Mouse (Mus musculus) cerebellum, adult 8-10 months (tissue): Measurements from ENCODE around the gene Fahd1.

Source experiments
- DNase-seq: peaks from one replicate; pipeline ENCODE4 v3.0.0; 2022

Gene Fahd1

DNA sequence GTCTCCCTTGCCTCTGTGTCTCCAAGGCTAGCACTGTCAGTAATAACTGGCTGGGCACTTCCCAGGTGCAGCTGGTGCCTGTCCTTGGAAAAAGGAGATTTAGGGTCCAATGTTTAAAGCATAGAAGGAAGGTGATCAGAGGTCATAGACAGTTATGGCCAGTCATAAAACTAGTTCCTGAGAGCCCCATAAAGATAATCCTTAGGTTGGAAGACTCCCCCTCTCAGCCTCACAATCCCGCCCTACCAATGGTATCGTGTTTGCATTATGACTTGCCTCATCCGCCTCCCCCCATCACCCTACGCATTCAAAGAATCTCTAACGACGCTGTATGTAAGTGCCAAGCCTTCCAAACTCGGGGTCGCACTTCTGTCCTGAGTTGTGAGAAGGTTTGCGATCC lies 5.6 kb downstream of the Fahd1 start:
- DNase-seq, result no peak

GRCm38 (mm10) chr17:24842631-24843030 lies 7.5 kb downstream of the Fahd1 start:
- no peak for DNase-seq

GRCm38 (mm10) chr17:24841133-24841532 lies 9.0 kb downstream of the Fahd1 start:
- DNase-seq, result no peak

GRCm38 (mm10) chr17:24840341-24840740 lies 9.8 kb downstream of the Fahd1 start:
- no peak for DNase-seq

- no peak for DNase-seq
Observed at GRCm38 (mm10) chr17:24839842-24840241, 10.3 kb downstream of the Fahd1 start, which contains the start of gene Hagh. Gene Hagh, plus strand, starts transcription at chr17:24840143.

DNA sequence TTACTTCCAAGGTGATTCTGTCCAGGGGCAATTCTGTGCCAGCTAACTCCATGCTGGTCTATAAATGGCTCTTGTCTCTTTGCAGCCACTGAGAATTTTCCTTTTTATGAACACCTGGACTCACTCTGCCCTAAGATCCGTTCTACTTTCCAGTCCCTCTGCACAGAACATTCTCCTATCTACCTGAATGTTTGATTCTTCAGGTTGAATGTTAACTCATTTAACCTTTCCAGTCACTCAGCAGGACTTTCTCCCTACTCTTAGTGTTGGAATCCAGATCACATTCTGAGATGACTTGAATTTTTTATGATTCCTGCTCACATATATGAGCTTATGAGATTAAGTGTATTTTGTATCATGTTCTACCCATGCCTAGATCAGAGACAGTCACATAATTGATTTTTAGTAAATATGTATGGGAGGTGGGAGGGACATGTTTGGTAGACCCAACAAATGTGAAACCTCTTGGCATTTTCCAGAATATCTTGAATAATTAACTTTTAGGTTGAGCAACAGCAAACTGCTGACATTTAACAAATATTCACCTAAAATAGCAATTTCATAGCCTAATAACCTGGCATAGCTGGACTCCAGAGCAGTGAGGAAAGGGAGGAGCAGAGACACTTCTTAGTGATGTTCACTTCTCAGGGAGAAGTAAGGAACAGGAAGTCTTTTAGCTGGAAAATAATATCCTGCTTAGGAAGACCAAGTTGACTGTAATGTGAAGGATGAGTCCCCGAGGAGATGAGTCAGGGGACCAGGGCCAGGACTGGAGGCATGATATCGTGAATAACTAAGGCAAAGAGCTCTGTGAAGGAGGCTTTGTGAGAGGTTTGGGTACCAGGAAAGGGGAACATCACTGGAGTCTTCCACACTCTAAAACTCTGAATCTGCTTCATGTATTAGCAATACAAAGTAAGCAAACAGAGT lies 28.5 kb downstream of the Fahd1 start:
- no peak for DNase-seq

- no peak for DNase-seq
Observed at GRCm38 (mm10) chr17:24819469-24819868, 30.7 kb downstream of the Fahd1 start.

GRCm38 (mm10) chr17:24818172-24818571 lies 32.0 kb downstream of the Fahd1 start:
- no peak for DNase-seq

DNA sequence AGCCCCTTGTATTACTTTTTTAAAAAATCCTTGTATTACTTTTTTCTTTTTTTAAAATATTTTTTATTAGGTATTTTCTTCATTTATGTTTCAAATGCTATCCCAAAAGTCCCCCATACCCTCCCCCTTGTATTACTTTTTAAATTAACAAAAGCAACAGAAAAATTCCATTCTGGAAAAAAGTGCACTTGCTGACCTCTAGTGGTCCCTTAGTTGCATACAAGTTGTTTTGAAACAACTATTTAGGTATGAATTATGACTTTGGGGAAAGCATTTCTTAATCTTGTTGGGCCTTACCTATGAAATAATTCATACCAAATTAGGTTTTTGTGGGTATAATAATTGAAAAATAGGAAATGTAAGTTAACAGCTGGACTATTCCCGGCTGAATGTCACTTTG lies 32.7 kb downstream of the Fahd1 start:
- no peak for DNase-seq

- DNase-seq, result no peak
Observed at GRCm38 (mm10) chr17:24815256-24815655, 34.9 kb downstream of the Fahd1 start.

GRCm38 (mm10) chr17:24812215-24812614 lies 37.9 kb downstream of the Fahd1 start:
- no peak for DNase-seq

DNA sequence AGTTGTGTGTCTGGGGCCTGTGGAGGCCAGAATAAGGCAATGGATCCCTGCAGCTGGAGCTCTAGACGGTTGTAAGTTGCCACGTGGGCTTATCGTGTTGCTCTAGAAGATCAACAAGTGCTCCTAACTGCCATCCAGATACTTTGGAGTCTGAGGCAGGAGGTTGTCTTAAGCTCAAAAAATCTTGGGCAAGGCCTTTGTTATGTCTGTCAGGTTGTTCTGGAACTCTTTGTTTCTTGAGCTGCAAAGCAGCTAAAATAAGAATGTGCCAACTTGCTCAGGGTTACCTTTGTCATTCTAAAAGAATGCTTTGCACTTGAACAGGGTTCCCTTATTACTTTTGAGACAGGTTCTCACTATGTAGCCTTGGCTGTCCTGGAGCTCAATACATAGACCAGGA lies 39.0 kb downstream of the Fahd1 start:
- no peak for DNase-seq

DNA sequence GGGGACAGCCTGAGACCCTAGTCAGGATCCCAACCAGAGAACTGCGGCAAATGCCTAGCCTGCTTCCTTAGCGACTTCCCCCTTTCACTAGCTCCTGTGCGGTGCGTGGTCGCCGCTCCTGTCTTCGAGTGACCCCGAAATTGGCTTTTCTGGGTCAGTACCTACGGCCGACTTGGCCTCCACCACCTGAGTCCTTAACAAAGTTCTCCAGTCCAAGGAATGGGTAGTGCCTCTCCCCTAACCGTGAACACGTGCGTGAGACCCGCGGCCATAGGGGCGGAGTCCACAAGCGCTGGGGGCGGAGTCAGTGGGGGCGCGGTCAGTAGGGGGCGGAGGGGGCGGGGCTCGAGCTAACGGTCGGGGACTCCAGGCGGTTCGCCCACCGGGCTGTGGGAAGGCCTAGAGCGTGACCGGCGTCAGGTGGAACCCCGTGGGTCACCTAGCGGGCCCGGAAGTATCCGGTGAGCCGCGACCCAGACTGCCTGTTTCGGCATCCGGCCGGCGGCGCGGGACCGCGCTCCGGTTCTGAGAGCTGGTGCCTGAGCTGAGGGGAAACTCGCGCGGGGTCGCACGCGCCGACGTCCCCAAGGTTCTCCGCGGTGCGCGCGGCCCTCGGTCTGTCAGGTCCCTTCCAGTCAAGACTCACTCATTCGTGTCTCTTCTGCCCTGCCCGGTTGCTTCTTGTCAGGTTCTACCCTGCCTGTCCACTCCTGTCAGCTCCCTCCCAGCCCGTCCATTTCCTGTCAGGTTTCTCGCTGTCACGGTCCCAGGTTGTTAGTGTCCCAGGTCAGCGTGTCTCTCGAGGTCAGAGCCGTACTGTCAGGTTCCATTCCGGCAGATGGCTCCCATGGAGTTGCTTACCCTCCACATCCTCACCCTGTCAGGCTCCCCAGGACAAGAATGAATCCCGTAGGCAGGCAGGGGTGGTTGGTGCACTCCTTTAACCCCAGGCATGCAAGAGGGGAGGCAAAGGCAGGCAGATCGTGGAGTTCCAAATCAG lies 45.9 kb downstream of the Fahd1 start, which contains the start of gene Meiob:
Meiob (plus strand) TSS at position 338 of the 1,000 bp plus-strand sequence.
- peak; percentile 11 for DNase-seq

GRCm38 (mm10) chr17:24800524-24800923 lies 49.6 kb downstream of the Fahd1 start:
- no peak for DNase-seq

DNA sequence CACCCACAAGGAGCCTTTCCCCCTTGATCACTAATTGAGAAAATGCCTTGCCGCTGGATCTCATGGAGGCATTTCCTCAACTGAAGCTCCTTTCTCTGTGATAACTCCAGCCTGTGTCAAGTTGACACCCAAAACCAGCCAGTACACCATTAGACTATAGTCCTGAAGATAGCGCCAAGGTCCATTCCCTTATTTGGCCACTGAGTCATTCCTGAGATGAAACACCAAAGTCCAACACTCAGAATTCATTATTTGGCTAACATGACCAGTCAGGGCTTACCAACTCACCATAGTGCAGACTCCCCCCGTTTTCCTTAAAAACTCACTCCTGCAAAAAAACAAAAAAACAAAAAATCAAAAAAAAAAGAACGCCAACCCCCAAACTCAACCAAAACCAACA lies 50.7 kb downstream of the Fahd1 start:
- no peak for DNase-seq
